Mouse (Mus musculus): ENCODE results near the gene Pde10a. TPM values are rescaled to one million over a fixed set of nuclear protein-coding genes. Genes with fewer than 3 reads are reported as not detected.
"Not testable (repeated sequence)": the region's sequence is repeated elsewhere in the genome, so short reads cannot be mapped to it uniquely, and the experiment has no call there.

Gene Pde10a
- polyA plus RNA-seq, 1 experiment, result not detected

- no peak overlapping the region for H3K27ac ChIP-seq (ENCODE audit: insufficient read depth, low read depth, low read length)
- TF ChIP-seq CTCF (IDR thresholded peaks at IDR 0.05; ENCODE audit: low read depth, low read length) (no peak), POLR2A (IDR thresholded peaks at IDR 0.05; ENCODE audit: borderline replicate concordance, low read depth, low read length) (no peak)
- no peaks in the 10 kb centered on the region for H3K4me1 ChIP-seq (ENCODE audit: control insufficient read depth, insufficient read depth, low read length)
- H3K4me3 ChIP-seq (ENCODE audit: insufficient read depth, low read length), result no peak overlapping the region
Measured at GRCm38 (mm10) chr17:8658751-8659454, 133.7 kb downstream of the Pde10a start.

GRCm38 (mm10) chr17:8666912-8667311 lies 141.7 kb downstream of the Pde10a start:
- H3K4me3 ChIP-seq (ENCODE audit: insufficient read depth, low read length), result no peak overlapping the region
- TF ChIP-seq CTCF (IDR thresholded peaks at IDR 0.05; ENCODE audit: low read depth, low read length), result no peak
- TF ChIP-seq POLR2A (IDR thresholded peaks at IDR 0.05; ENCODE audit: borderline replicate concordance, low read depth, low read length), result no peak
- no peak overlapping the region for H3K27ac ChIP-seq (ENCODE audit: insufficient read depth, low read depth, low read length)
- no peaks in the 10 kb centered on the region for H3K4me1 ChIP-seq (ENCODE audit: control insufficient read depth, insufficient read depth, low read length)

GRCm38 (mm10) chr17:8674651-8675050 lies 149.5 kb downstream of the Pde10a start:
- Histone ChIP-seq H3K27ac (ENCODE audit: insufficient read depth, low read depth, low read length) (no peak overlapping the region), H3K4me3 (ENCODE audit: insufficient read depth, low read length) (no peak overlapping the region), H3K4me1 (ENCODE audit: control insufficient read depth, insufficient read depth, low read length) (no peaks in the 10 kb centered on the region)
- no peak for TF ChIP-seq POLR2A (IDR thresholded peaks at IDR 0.05; ENCODE audit: borderline replicate concordance, low read depth, low read length)
- no peak for TF ChIP-seq CTCF (IDR thresholded peaks at IDR 0.05; ENCODE audit: low read depth, low read length)

- no peak for TF ChIP-seq POLR2A (IDR thresholded peaks at IDR 0.05; ENCODE audit: borderline replicate concordance, low read depth, low read length)
- H3K4me3 ChIP-seq (ENCODE audit: insufficient read depth, low read length), result no peak overlapping the region
- H3K4me1 ChIP-seq (ENCODE audit: control insufficient read depth, insufficient read depth, low read length), result no peaks in the 10 kb centered on the region
- H3K27ac ChIP-seq (ENCODE audit: insufficient read depth, low read depth, low read length), result no peak overlapping the region
Measured at GRCm38 (mm10) chr17:8686356-8686755, 161.2 kb downstream of the Pde10a start.

- no peak overlapping the region for H3K27ac ChIP-seq (ENCODE audit: insufficient read depth, low read depth, low read length)
- H3K4me3 ChIP-seq (ENCODE audit: insufficient read depth, low read length), result no peak overlapping the region
- TF ChIP-seq POLR2A (IDR thresholded peaks at IDR 0.05; ENCODE audit: borderline replicate concordance, low read depth, low read length), result no peak
- no peaks in the 10 kb centered on the region for H3K4me1 ChIP-seq (ENCODE audit: control insufficient read depth, insufficient read depth, low read length)
Measured at GRCm38 (mm10) chr17:8688096-8688495, 162.9 kb downstream of the Pde10a start.

GRCm38 (mm10) chr17:8698265-8698664 lies 173.1 kb downstream of the Pde10a start:
- Histone ChIP-seq H3K4me3 (ENCODE audit: insufficient read depth, low read length) (no peak overlapping the region), H3K27ac (ENCODE audit: insufficient read depth, low read depth, low read length) (no peak overlapping the region), H3K4me1 (ENCODE audit: control insufficient read depth, insufficient read depth, low read length) (no peaks in the 10 kb centered on the region)
- TF ChIP-seq CTCF (IDR thresholded peaks at IDR 0.05; ENCODE audit: low read depth, low read length) (no peak), POLR2A (IDR thresholded peaks at IDR 0.05; ENCODE audit: borderline replicate concordance, low read depth, low read length) (no peak)

GRCm38 (mm10) chr17:8698793-8699192 lies 173.6 kb downstream of the Pde10a start:
- no peak overlapping the region for H3K4me3 ChIP-seq (ENCODE audit: insufficient read depth, low read length)
- no peaks in the 10 kb centered on the region for H3K4me1 ChIP-seq (ENCODE audit: control insufficient read depth, insufficient read depth, low read length)
- TF ChIP-seq CTCF (IDR thresholded peaks at IDR 0.05; ENCODE audit: low read depth, low read length), result no peak
- no peak for TF ChIP-seq POLR2A (IDR thresholded peaks at IDR 0.05; ENCODE audit: borderline replicate concordance, low read depth, low read length)
- no peak overlapping the region for H3K27ac ChIP-seq (ENCODE audit: insufficient read depth, low read depth, low read length)

- Histone ChIP-seq H3K4me3 (ENCODE audit: insufficient read depth, low read length) (no peak overlapping the region), H3K4me1 (ENCODE audit: control insufficient read depth, insufficient read depth, low read length) (no peaks in the 10 kb centered on the region), H3K27ac (ENCODE audit: insufficient read depth, low read depth, low read length) (no peak overlapping the region)
- no peak for TF ChIP-seq CTCF (IDR thresholded peaks at IDR 0.05; ENCODE audit: low read depth, low read length)
- no peak for TF ChIP-seq POLR2A (IDR thresholded peaks at IDR 0.05; ENCODE audit: borderline replicate concordance, low read depth, low read length)
Measured at GRCm38 (mm10) chr17:8701096-8701495, 175.9 kb downstream of the Pde10a start.

- Histone ChIP-seq H3K4me3 (ENCODE audit: insufficient read depth, low read length) (no peak overlapping the region), H3K4me1 (ENCODE audit: control insufficient read depth, insufficient read depth, low read length) (no peaks in the 10 kb centered on the region), H3K27ac (ENCODE audit: insufficient read depth, low read depth, low read length) (no peak overlapping the region)
- TF ChIP-seq POLR2A (IDR thresholded peaks at IDR 0.05; ENCODE audit: borderline replicate concordance, low read depth, low read length) (no peak), CTCF (IDR thresholded peaks at IDR 0.05; ENCODE audit: low read depth, low read length) (no peak)
Measured at GRCm38 (mm10) chr17:8702503-8702902, 177.3 kb downstream of the Pde10a start.

GRCm38 (mm10) chr17:8708006-8708405 lies 182.8 kb downstream of the Pde10a start:
- Histone ChIP-seq H3K4me1 (ENCODE audit: control insufficient read depth, insufficient read depth, low read length) (no peaks in the 10 kb centered on the region), H3K27ac (ENCODE audit: insufficient read depth, low read depth, low read length) (no peak overlapping the region), H3K4me3 (ENCODE audit: insufficient read depth, low read length) (no peak overlapping the region)
- TF ChIP-seq CTCF (IDR thresholded peaks at IDR 0.05; ENCODE audit: low read depth, low read length), result no peak

- not testable (repeated sequence) for H3K4me3 ChIP-seq (ENCODE audit: insufficient read depth, low read length); H3K27ac ChIP-seq (ENCODE audit: insufficient read depth, low read depth, low read length); H3K4me1 ChIP-seq (ENCODE audit: control insufficient read depth, insufficient read depth, low read length)
Measured at GRCm38 (mm10) chr17:8712734-8713133, 187.6 kb downstream of the Pde10a start.
